Mouse (Mus musculus): ENCODE data around the gene Nqo2.
"Not testable (repeated sequence)": the region's sequence is repeated elsewhere in the genome, so short reads cannot be mapped to it uniquely, and the experiment has no call there.

Gene Nqo2

GRCm38 (mm10) chr13:33964206-33965046 is at the start of gene Nqo2:
Gene Nqo2, plus strand, starts transcription at chr13:33964687.
- peak; percentile 56 for DNase-seq (ENCODE audit: low spot score)

- DNase-seq (ENCODE audit: low spot score): no peak
These were observed 43.4 kb upstream of the Nqo2 start for GRCm38 (mm10) chr13:33921041-33921440.

GRCm38 (mm10) chr13:33921699-33922098 is 42.8 kb upstream of the Nqo2 start:
- no peak for DNase-seq (ENCODE audit: low spot score)

GRCm38 (mm10) chr13:33930281-33930680 is 34.2 kb upstream of the Nqo2 start:
- DNase-seq (ENCODE audit: low spot score): no peak

GRCm38 (mm10) chr13:33930912-33931311 is 33.6 kb upstream of the Nqo2 start:
- DNase-seq (ENCODE audit: low spot score): no peak

- DNase-seq (ENCODE audit: low spot score): no peak
These were observed 29.7 kb upstream of the Nqo2 start for GRCm38 (mm10) chr13:33934743-33935142.

GRCm38 (mm10) chr13:33935465-33936181 is 28.9 kb upstream of the Nqo2 start:
- DNase-seq (ENCODE audit: low spot score): peak; percentile 41

GRCm38 (mm10) chr13:33937151-33937550 is 27.3 kb upstream of the Nqo2 start:
- no peak for DNase-seq (ENCODE audit: low spot score)

GRCm38 (mm10) chr13:33937587-33937986 is 26.9 kb upstream of the Nqo2 start:
- not testable (repeated sequence) for DNase-seq (ENCODE audit: low spot score)

GRCm38 (mm10) chr13:33941288-33941808 is 23.1 kb upstream of the Nqo2 start:
- DNase-seq (ENCODE audit: low spot score): no peak

- DNase-seq (ENCODE audit: low spot score): no peak
These were observed 22.2 kb upstream of the Nqo2 start for GRCm38 (mm10) chr13:33942212-33942779.

- no peak for DNase-seq (ENCODE audit: low spot score)
These were observed 13.0 kb upstream of the Nqo2 start for GRCm38 (mm10) chr13:33951308-33952074.

- no peak for DNase-seq (ENCODE audit: low spot score)
These were observed 12.4 kb upstream of the Nqo2 start for GRCm38 (mm10) chr13:33952075-33952449.

- DNase-seq (ENCODE audit: low spot score): no peak
These were observed 11.5 kb upstream of the Nqo2 start for GRCm38 (mm10) chr13:33952947-33953346.

GRCm38 (mm10) chr13:33956571-33957421 is 7.7 kb upstream of the Nqo2 start:
- DNase-seq (ENCODE audit: low spot score): peak; percentile 32

- no peak for DNase-seq (ENCODE audit: low spot score)
These were observed 4.7 kb upstream of the Nqo2 start for GRCm38 (mm10) chr13:33959771-33960170.

GRCm38 (mm10) chr13:33965056-33966024 is 853 bp downstream of the Nqo2 start:
- DNase-seq (ENCODE audit: low spot score): no peak

- no peak for DNase-seq (ENCODE audit: low spot score)
These were observed 1.5 kb downstream of the Nqo2 start for GRCm38 (mm10) chr13:33966025-33966412.

- DNase-seq (ENCODE audit: low spot score): no peak
These were observed 2.1 kb downstream of the Nqo2 start for GRCm38 (mm10) chr13:33966574-33966973.

- no peak for DNase-seq (ENCODE audit: low spot score)
These were observed 25.1 kb downstream of the Nqo2 start for GRCm38 (mm10) chr13:33989625-33990024.
